Comparison of ENCODE assay signal across 7 mouse cellular contexts in genomic region chr6:32587136-32588009, GRCm38 (mm10). TPM values are rescaled to one million over a fixed set of nuclear protein-coding genes. Genes with fewer than 3 reads are reported as not detected.
DNase-seq lines count a peak whose midpoint lies in the region; ATAC-seq and TF ChIP-seq lines count a peak whose summit lies in the region.

No protein-coding gene starts in this region.

- peak; percentile 61 for ATAC-seq in hindbrain, postnatal 0 days

- no peaks in the 10 kb centered on the region for H3K36me3 ChIP-seq in hindbrain, postnatal 0 days (ENCODE audit: insufficient read depth, low read length)
- no peaks in the 10 kb centered on the region for H3K36me3 ChIP-seq in midbrain, embryonic 10.5 days
- H3K36me3 ChIP-seq in testis, adult 2 months (ENCODE audit: control insufficient read depth, insufficient read depth, low read length): no peaks in the 10 kb centered on the region

- H3K4me1 ChIP-seq in hindbrain, postnatal 0 days (ENCODE audit: insufficient read depth, low read length): 0 out of 2 replicates have a peak, but pooled peaks cover 2% of the 10 kb centered on the region
- H3K4me1 ChIP-seq in midbrain, embryonic 10.5 days: peaks cover 59% of the 10 kb centered on the region
- H3K4me1 ChIP-seq in testis, adult 2 months (ENCODE audit: control insufficient read depth, insufficient read depth, low read length): peaks cover 5% of the 10 kb centered on the region

- WGBS in hindbrain, postnatal 0 days: under 1% methylated on average over 78 of the region's 82 CpGs
- under 1% methylated on average over 82 of the region's 82 CpGs for WGBS in midbrain, embryonic 10.5 days

- H3K27me3 ChIP-seq in hindbrain, postnatal 0 days (ENCODE audit: insufficient read depth, low read length): no peaks in the 10 kb centered on the region
- H3K27me3 ChIP-seq in midbrain, embryonic 10.5 days (ENCODE audit: low read depth, poor library complexity, severe bottlenecking): peaks cover 90% of the 10 kb centered on the region
- H3K27me3 ChIP-seq in testis, adult 2 months (ENCODE audit: control insufficient read depth, insufficient read depth, low read length): no peaks in the 10 kb centered on the region; the same call in 1 of the 2 replicates

- peak overlapping the region; percentile 92 for H3K4me2 ChIP-seq in hindbrain, postnatal 0 days (ENCODE audit: low read depth, low read length)

- intact Hi-C loops in left cerebral cortex, postnatal 10 days (cut with DNase I): loop anchor here (2.0 to 10.0 kb wide), 4 partner anchors 110 to 651 kb away; no protein-coding TSS in a partner anchor

- peak overlapping the region; percentile 87 for H3K9ac ChIP-seq in hindbrain, postnatal 0 days (replicated peaks; ENCODE audit: low read length)

- TF ChIP-seq POLR2A in testis, adult 2 months (IDR thresholded peaks at IDR 0.05; ENCODE audit: control insufficient read depth, low read depth, low read length): no peak

- no peak for TF ChIP-seq CTCF in hindbrain, postnatal 0 days (IDR thresholded peaks at IDR 0.05; ENCODE audit: low read depth)
- TF ChIP-seq CTCF in testis, adult 2 months (IDR thresholded peaks at IDR 0.05; ENCODE audit: control insufficient read depth, insufficient read depth, insufficient replicate concordance, low read depth, low read length): no peak

- peak overlapping the region; percentile 76 for H3K4me3 ChIP-seq in hindbrain, postnatal 0 days (ENCODE audit: low read length)
- peak overlapping the region; percentile 89 for H3K4me3 ChIP-seq in midbrain, embryonic 10.5 days
- H3K4me3 ChIP-seq in testis, adult 2 months (ENCODE audit: control insufficient read depth, low read depth, low read length): peak overlapping the region; percentile 37

- H3K9me3 ChIP-seq in hindbrain, postnatal 0 days (ENCODE audit: low read length): no peaks in the 10 kb centered on the region
- H3K9me3 ChIP-seq in midbrain, embryonic 10.5 days (replicated peaks): no peaks in the 10 kb centered on the region

- H3K27ac ChIP-seq in hindbrain, postnatal 0 days: peak overlapping the region; percentile 88
- H3K27ac ChIP-seq in midbrain, embryonic 10.5 days (replicated peaks): peak overlapping the region; percentile 86
- H3K27ac ChIP-seq in testis, adult 2 months (ENCODE audit: control insufficient read depth, insufficient read depth, low read depth, low read length): no peak overlapping the region

- peak; percentile 7 for DNase-seq in adrenal gland, adult 8-10 months
- peak; percentile 81 for DNase-seq in cerebellum, adult 9-10 months
- peak; percentile 35 to 45 for DNase-seq in frontal cortex, postnatal 25 days (ENCODE audit: low spot score in 2 of 2)
- peak; percentile 71 for DNase-seq in hindbrain, postnatal 0 days (ENCODE audit: low spot score)
- peak; percentile 40 to 82 for DNase-seq in left cerebral cortex, postnatal 10 days (ENCODE audit: extremely low spot score in 1 of 2, low spot score in 2 of 2)
- DNase-seq in midbrain, embryonic 10.5 days (ENCODE audit: low spot score): peak; percentile 65

RNA-seq across cellular contexts. Expression of gene Plxna4, which starts 0.6 kb away (rescaled TPM):
- 10 to 100 TPM in 1 of 4 experiments, 1 to 10 TPM in 3; 5.7 to 11.7 (median 8.1) TPM for total RNA-seq in adrenal gland, adult 8-10 months (2022)
- 43.4 and 44.2 TPM in 2 replicates for total RNA-seq in hindbrain, postnatal 0 days (2014; rRNA removed)
- polyA plus RNA-seq in hindbrain, postnatal 0 days (2015; fragmentation: Nextera tagmentation; extraction: Ambion mirVana): 9.9 and 10.1 TPM in 2 replicates
- 10 to 100 TPM; 87.8 to 94.9 TPM for total RNA-seq in left cerebral cortex, postnatal 10 days (2021)
- polyA plus RNA-seq in midbrain, embryonic 10.5 days (2016; fragmentation: Nextera tagmentation; extraction: Ambion mirVana): 1.2 and 1.6 TPM in 2 replicates
- 0.62 and 0.69 TPM in 2 replicates for polyA plus RNA-seq in testis, adult 2 months (2012; rRNA removed)

Comparison
In these comparisons a context has a peak if more than half of its experiments do, and no peak if none do; other contexts are left out.
1. DNase-seq: peak in every context shown above with its lines; median percentile 81 in cerebellum, adult 9-10 months; 71 in hindbrain, postnatal 0 days; 65 in midbrain, embryonic 10.5 days; 61 in left cerebral cortex, postnatal 10 days; 40 in frontal cortex, postnatal 25 days; 7 in adrenal gland, adult 8-10 months.
2. H3K4me3 ChIP-seq: peak in every context shown above with its lines; median percentile 89 in midbrain, embryonic 10.5 days; 76 in hindbrain, postnatal 0 days; 37 in testis, adult 2 months.